In the genomic region with DNA sequence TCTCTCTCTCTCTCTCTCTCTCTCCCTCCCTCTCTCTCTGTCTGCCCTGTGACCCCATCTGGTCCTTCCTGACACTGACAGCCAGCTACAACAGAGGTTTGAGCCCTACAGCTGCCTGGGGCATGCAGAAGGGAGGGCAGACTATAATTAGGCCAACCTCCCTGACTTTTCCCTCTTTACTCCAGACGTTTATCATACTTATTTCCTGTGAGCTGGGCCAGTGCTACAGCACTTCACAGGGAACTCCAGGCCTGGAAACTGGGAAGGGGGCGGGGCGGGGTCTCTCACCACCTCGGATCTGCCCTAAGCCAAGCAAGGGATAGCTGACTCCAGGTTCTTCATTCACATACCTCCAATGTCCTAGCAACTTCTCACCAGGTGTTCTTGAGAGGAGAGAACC, we compare ENCODE assay signal across 30 mouse cellular contexts. TPM values are rescaled to one million over a fixed set of nuclear protein-coding genes. Genes with fewer than 3 reads are reported as not detected.
DNase-seq lines count a peak whose midpoint lies in the region; ATAC-seq and TF ChIP-seq lines count a peak whose summit lies in the region.
"Had no signal": no experiment of that assay in that cellular context is flagged by ENCODE, and none has a peak within 500 bp of the region (broad histone marks: within the 10 kb centered on the region; RNA-seq: fewer than 3 reads in every experiment).

No protein-coding gene starts in this region.

- no peak overlapping the region for H3K9ac ChIP-seq in heart, embryonic 12.5 days
- H3K9ac ChIP-seq in embryonic facial prominence, embryonic 13.5 days: peak overlapping the region; percentile 44; the same call in 1 of the 2 replicates
- no peak overlapping the region for H3K9ac ChIP-seq in limb, embryonic 14.5 days (ENCODE audit: low read depth, low read length, severe bottlenecking)
- H3K9ac ChIP-seq: heart, embryonic 13.5 days; intestine, embryonic 15.5 days; liver, postnatal 0 days; midbrain, embryonic 15.5 days; neural tube, embryonic 13.5 days; stomach, embryonic 15.5 days had no signal

- DNase-seq in heart, postnatal 36 days: no peak
- DNase-seq in embryo, embryonic 10.5 days (ENCODE audit: low spot score): peak; percentile 65
- no peak for DNase-seq in limb, embryonic 14.5 days (ENCODE audit: low spot score)
- no peak for DNase-seq in adrenal gland, postnatal 14 days
- DNase-seq in urinary bladder, postnatal 10 days (ENCODE audit: low spot score): no peak
- DNase-seq: adrenal gland, postnatal 25 days; cerebellum, postnatal 10 days; heart, postnatal 4 days; kidney, adult 9 months; kidney, postnatal 25 days; liver, postnatal 0 days; right cerebral cortex, adult 18-20 months; right cerebral cortex, postnatal 4 days; thymus, postnatal 25 days had no signal

- peaks cover 38% of the 10 kb centered on the region for H3K4me1 ChIP-seq in heart, embryonic 12.5 days (replicated peaks)
- H3K4me1 ChIP-seq in embryonic facial prominence, embryonic 13.5 days: peaks cover 54% of the 10 kb centered on the region
- H3K4me1 ChIP-seq in limb, embryonic 14.5 days (ENCODE audit: control insufficient read depth, insufficient read depth, low read length): no peaks in the 10 kb centered on the region

- H3K27me3 ChIP-seq in heart, embryonic 12.5 days (replicated peaks): peaks cover 64% of the 10 kb centered on the region
- H3K27me3 ChIP-seq in embryonic facial prominence, embryonic 13.5 days: peaks cover 55% of the 10 kb centered on the region
- peaks cover 44% of the 10 kb centered on the region for H3K27me3 ChIP-seq in limb, embryonic 14.5 days (ENCODE audit: control insufficient read depth, insufficient read depth, low read length)

- H3K36me3 ChIP-seq in heart, embryonic 12.5 days: no peaks in the 10 kb centered on the region
- no peaks in the 10 kb centered on the region for H3K36me3 ChIP-seq in embryonic facial prominence, embryonic 13.5 days
- H3K36me3 ChIP-seq in limb, embryonic 14.5 days (ENCODE audit: control insufficient read depth, insufficient read depth, low read length): no peaks in the 10 kb centered on the region
- H3K36me3 ChIP-seq: heart, embryonic 13.5 days; intestine, embryonic 15.5 days; midbrain, embryonic 15.5 days; neural tube, embryonic 13.5 days; stomach, embryonic 15.5 days had no signal

- WGBS in heart, embryonic 12.5 days: 3% methylated on average over 4 of the region's 4 CpGs
- WGBS in embryonic facial prominence, embryonic 13.5 days: 8% methylated on average over 4 of the region's 4 CpGs
- 4% methylated on average over 4 of the region's 4 CpGs for WGBS in limb, embryonic 14.5 days

- ATAC-seq in heart, embryonic 12.5 days (ENCODE audit: insufficient number of reproducible peaks, low FRiP score): peak; percentile 45
- ATAC-seq in embryonic facial prominence, embryonic 13.5 days (ENCODE audit: insufficient number of reproducible peaks, insufficient read depth, low FRiP score, low TSS enrichment, low read depth): no peak
- no peak for ATAC-seq in limb, embryonic 14.5 days (ENCODE audit: low FRiP score, low read depth)
- ATAC-seq: forebrain, embryonic 14.5 days; hindbrain, embryonic 16.5 days; intestine, embryonic 15.5 days; liver, postnatal 0 days; lung, postnatal 0 days; midbrain, embryonic 15.5 days had no signal

- no peaks in the 10 kb centered on the region for H3K9me3 ChIP-seq in heart, embryonic 12.5 days (replicated peaks)
- H3K9me3 ChIP-seq in embryonic facial prominence, embryonic 13.5 days: no peaks in the 10 kb centered on the region
- H3K9me3 ChIP-seq in limb, embryonic 14.5 days (ENCODE audit: control insufficient read depth, low read length): no peaks in the 10 kb centered on the region
- H3K9me3 ChIP-seq: heart, embryonic 13.5 days; intestine, embryonic 15.5 days; midbrain, embryonic 15.5 days; neural tube, embryonic 13.5 days; stomach, embryonic 15.5 days had no signal

- H3K4me2 ChIP-seq in heart, embryonic 12.5 days: 0 out of 2 replicates have a peak overlapping the region, but pooled peaks have one; percentile 9
- peak overlapping the region; percentile 89 for H3K4me2 ChIP-seq in embryonic facial prominence, embryonic 13.5 days
- 0 out of 2 replicates have a peak overlapping the region, but pooled peaks have one; percentile 6 for H3K4me2 ChIP-seq in limb, embryonic 14.5 days (replicated peaks; ENCODE audit: low read depth, low read length, severe bottlenecking)
- H3K4me2 ChIP-seq: heart, embryonic 13.5 days; intestine, embryonic 15.5 days; midbrain, embryonic 15.5 days; neural tube, embryonic 13.5 days; stomach, embryonic 15.5 days had no signal

- TF ChIP-seq POLR2A in limb, embryonic 14.5 days (IDR thresholded peaks at IDR 0.05; ENCODE audit: borderline replicate concordance, extremely low read depth, insufficient read depth, insufficient read length): no peak

- intact Hi-C loops in heart, postnatal 36 days (cut with DNase I): no loop called here

- peak overlapping the region; percentile 40; the same call in 1 of the 2 replicates for H3K27ac ChIP-seq in heart, embryonic 12.5 days (ENCODE audit: poor library complexity, severe bottlenecking)
- no peak overlapping the region for H3K27ac ChIP-seq in embryonic facial prominence, embryonic 13.5 days
- no peak overlapping the region for H3K27ac ChIP-seq in limb, embryonic 14.5 days (replicated peaks; ENCODE audit: low read depth, low read length)
- H3K27ac ChIP-seq: heart, embryonic 13.5 days; intestine, embryonic 15.5 days; layer of hippocampus, adult 2 months; macrophage; midbrain, embryonic 15.5 days; neural tube, embryonic 13.5 days; stomach, embryonic 15.5 days had no signal

- no peak overlapping the region for H3K4me3 ChIP-seq in heart, embryonic 12.5 days
- H3K4me3 ChIP-seq in embryonic facial prominence, embryonic 13.5 days: 0 out of 2 replicates have a peak overlapping the region, but pooled peaks have one; percentile 71
- no peak overlapping the region for H3K4me3 ChIP-seq in limb, embryonic 14.5 days (replicated peaks; ENCODE audit: low read length)
- H3K4me3 ChIP-seq: heart, embryonic 13.5 days; intestine, embryonic 15.5 days; layer of hippocampus, adult 2 months; midbrain, embryonic 15.5 days; neural tube, embryonic 13.5 days; stomach, embryonic 15.5 days had no signal

RNA-seq across cellular contexts. Expression of gene Gsc, which starts 4.3 kb away (rescaled TPM):
- polyA plus RNA-seq in heart, embryonic 12.5 days (2016; fragmentation: Nextera tagmentation; extraction: Ambion mirVana): 0.30 and 0.31 TPM in 2 replicates
- total RNA-seq in heart, postnatal 36 days (2021): not detected
- 19.0 and 22.0 TPM in 2 replicates for polyA plus RNA-seq in embryonic facial prominence, embryonic 13.5 days (2015; fragmentation: Nextera tagmentation; extraction: Ambion mirVana)
- polyA plus RNA-seq in limb, embryonic 14.5 days (2012; rRNA removed): 17.7 and 26.3 TPM in 2 replicates
- polyA plus RNA-seq in limb, embryonic 14.5 days (2014; fragmentation: Nextera tagmentation; extraction: Ambion mirVana): 9.7 and 11.3 TPM in 2 replicates
- total RNA-seq in adrenal gland, postnatal 14 days (2021): not detected in 2 replicates
- total RNA-seq: adrenal gland, postnatal 25 days; gastrocnemius, adult 8-10 months; granulocyte monocyte progenitor cell, adult 5-6 weeks; layer of hippocampus, adult 2 months; layer of hippocampus, postnatal 25 days; liver, adult 2 months had no signal
- polyA plus RNA-seq: liver, adult 2 months; liver, postnatal 0 days; lung, postnatal 0 days; macrophage; neural tube, embryonic 13.5 days had no signal

Comparison
In these comparisons a context has a peak if more than half of its experiments do, and no peak if none do; other contexts are left out.
1. H3K4me2 ChIP-seq: peak in every context shown above with its lines; median percentile 89 in embryonic facial prominence, embryonic 13.5 days; 9 in heart, embryonic 12.5 days; 6 in limb, embryonic 14.5 days.